Mouse (Mus musculus) hindbrain, embryonic 13.5 days (tissue): ENCODE measurements around the gene Scd4. TPM values are rescaled to one million over a fixed set of nuclear protein-coding genes. Genes with fewer than 3 reads are reported as not detected.
A peak's percentile ranks its signal among the peaks of the same experiment; 100 is the strongest.

Source experiments
- ATAC-seq: fragments of 200-750 bp; cut with Nextera tagmentation; 2 replicates; pipeline ENCODE4 v1.8.0; 2017; ENCODE audit warnings: moderate TSS enrichment; ENCODE audit not compliant: low FRiP score
- H3K27ac ChIP-seq: fragments of 300-500 bp; sonication (generic); 2 replicates; pipeline ENCODE4 v1.5.1; 2015; ENCODE audit warnings: inconsistent platforms, mild to moderate bottlenecking, moderate library complexity
- H3K27me3 ChIP-seq: fragments of 300-500 bp; sonication (generic); 2 replicates; pipeline ENCODE4 v1.6.1; 2015; ENCODE audit warnings: mild to moderate bottlenecking, inconsistent platforms
- H3K36me3 ChIP-seq: fragments of 300-500 bp; sonication (generic); 2 replicates; pipeline ENCODE4 v1.6.1; 2015; ENCODE audit warnings: mild to moderate bottlenecking, inconsistent platforms
- H3K4me1 ChIP-seq: fragments of 300-500 bp; sonication (generic); replicated peaks from 2 replicates; pipeline ENCODE4 v1.6.1; 2015; ENCODE audit warnings: inconsistent platforms
- H3K4me2 ChIP-seq: fragments of 300-500 bp; sonication (generic); 2 replicates; pipeline ENCODE4 v1.6.1; 2015; ENCODE audit warnings: inconsistent platforms, mild to moderate bottlenecking, moderate library complexity
- H3K4me3 ChIP-seq: fragments of 300-500 bp; sonication (generic); 2 replicates; pipeline ENCODE4 v1.5.1; 2015; ENCODE audit warnings: mild to moderate bottlenecking, inconsistent platforms
- H3K9ac ChIP-seq: fragments of 300-500 bp; sonication (generic); 2 replicates; pipeline ENCODE4 v1.6.1; 2015; ENCODE audit warnings: mild to moderate bottlenecking, inconsistent platforms
- H3K9me3 ChIP-seq: fragments of 300-500 bp; sonication (generic); 2 replicates; pipeline ENCODE4 v1.6.1; 2016; ENCODE audit warnings: inconsistent platforms
- WGBS: fragments of 180-500 bp; shearing (Covaris S2); methylation state at CpG from one replicate; pipeline ENCODE4 v1.1.7; 2015; 5-methylcytosine and 5-hydroxymethylcytosine counted together
- microRNA-seq: library from miRNA; unstranded; fragments of <30 nt; microRNA quantifications from one replicate; pipeline ENCODE4, GENCODE M21; 2016
- polyA plus RNA-seq: library from polyadenylated mRNA; unstranded; fragments of >200 nt; fragmentation: Nextera tagmentation; extraction: Ambion mirVana; gene quantifications from 2 replicates; pipeline ENCODE4 v1.2.1, GENCODE M21; 2015

Gene Scd4
- polyA plus RNA-seq, 1 experiment from 2014 or later = 0.19 TPM

- WGBS = 34% methylated on average over 19 of the region's 19 CpGs
- H3K9me3 ChIP-seq = no peaks in the 10 kb centered on the region
- peak overlapping the region; percentile 88 for H3K27ac ChIP-seq
- H3K4me1 ChIP-seq = peaks cover 18% of the 10 kb centered on the region
- H3K9ac ChIP-seq = peak overlapping the region; percentile 79
- ATAC-seq = 0 out of 2 replicates have a peak, but pooled peaks have one; percentile 13
- no peaks in the 10 kb centered on the region for H3K36me3 ChIP-seq
- peak overlapping the region; percentile 74 for H3K4me2 ChIP-seq
- H3K27me3 ChIP-seq = no peaks in the 10 kb centered on the region
- H3K4me3 ChIP-seq = peak overlapping the region; percentile 60
Observed at GRCm38 (mm10) chr19:44387746-44388474, 55.0 kb downstream of the Scd4 start.

- Histone ChIP-seq H3K36me3 (no peaks in the 10 kb centered on the region), H3K9ac (peak overlapping the region; percentile 79), H3K9me3 (no peaks in the 10 kb centered on the region), H3K4me3 (peak overlapping the region; percentile 60), H3K4me1 (peaks cover 18% of the 10 kb centered on the region), H3K4me2 (peak overlapping the region; percentile 74), H3K27me3 (no peaks in the 10 kb centered on the region), H3K27ac (peak overlapping the region; percentile 88)
- WGBS = 3% methylated on average over 41 of the region's 41 CpGs
- peak; percentile 98 for ATAC-seq
Observed at GRCm38 (mm10) chr19:44388475-44389428, 55.9 kb downstream of the Scd4 start.

- H3K9me3 ChIP-seq = no peaks in the 10 kb centered on the region
- H3K4me2 ChIP-seq = no peak overlapping the region
- 22% methylated on average over 1 of the region's 1 CpGs for WGBS
Observed at GRCm38 (mm10) chr19:44389507-44389906, 56.6 kb downstream of the Scd4 start.

GRCm38 (mm10) chr19:44391856-44392255 lies 59.0 kb downstream of the Scd4 start:
- WGBS = 96% methylated on average over 4 of the region's 4 CpGs
- H3K4me3 ChIP-seq = no peak overlapping the region

More at GRCm38 (mm10) chr19:44389507-44389906, 56.6 kb downstream of the Scd4 start:
- Histone ChIP-seq H3K27me3 (no peaks in the 10 kb centered on the region), H3K4me3 (no peak overlapping the region), H3K4me1 (peaks cover 18% of the 10 kb centered on the region), H3K27ac (no peak overlapping the region), H3K9ac (no peak overlapping the region), H3K36me3 (no peaks in the 10 kb centered on the region)
- ATAC-seq = no peak

GRCm38 (mm10) chr19:44392339-44393009 lies 59.6 kb downstream of the Scd4 start:
- Histone ChIP-seq H3K27ac (no peak overlapping the region), H3K27me3 (no peaks in the 10 kb centered on the region), H3K4me1 (peaks cover 18% of the 10 kb centered on the region), H3K36me3 (peaks cover 14% of the 10 kb centered on the region), H3K9ac (no peak overlapping the region), H3K9me3 (no peaks in the 10 kb centered on the region), H3K4me2 (no peak overlapping the region), H3K4me3 (no peak overlapping the region)
- WGBS = 88% methylated on average over 5 of the region's 5 CpGs
- ATAC-seq = no peak

More at GRCm38 (mm10) chr19:44391856-44392255, 59.0 kb downstream of the Scd4 start:
- Histone ChIP-seq H3K9me3 (no peaks in the 10 kb centered on the region), H3K4me1 (peaks cover 18% of the 10 kb centered on the region), H3K4me2 (no peak overlapping the region), H3K27ac (no peak overlapping the region), H3K36me3 (peaks cover 8% of the 10 kb centered on the region), H3K9ac (no peak overlapping the region), H3K27me3 (no peaks in the 10 kb centered on the region)
- no peak for ATAC-seq

GRCm38 (mm10) chr19:44393962-44394422 lies 61.1 kb downstream of the Scd4 start:
- no peak overlapping the region for H3K4me2 ChIP-seq
- H3K4me3 ChIP-seq = no peak overlapping the region
- no peaks in the 10 kb centered on the region for H3K27me3 ChIP-seq
- H3K4me1 ChIP-seq = peaks cover 5% of the 10 kb centered on the region; the same call in 1 of the 2 replicates
- no peak overlapping the region for H3K27ac ChIP-seq
- no peak overlapping the region for H3K9ac ChIP-seq
- no peaks in the 10 kb centered on the region for H3K9me3 ChIP-seq
- WGBS = 85% methylated on average over 5 of the region's 5 CpGs
- H3K36me3 ChIP-seq = peaks cover 27% of the 10 kb centered on the region
- no peak for ATAC-seq

- H3K4me2 ChIP-seq = no peak overlapping the region
- no peak overlapping the region for H3K27ac ChIP-seq
- no peaks in the 10 kb centered on the region for H3K27me3 ChIP-seq
- H3K4me1 ChIP-seq = no peaks in the 10 kb centered on the region
- peaks cover 36% of the 10 kb centered on the region for H3K36me3 ChIP-seq
- WGBS = 94% methylated on average over 7 of the region's 7 CpGs
- ATAC-seq = no peak
- H3K9ac ChIP-seq = no peak overlapping the region
- no peak overlapping the region for H3K4me3 ChIP-seq
- H3K9me3 ChIP-seq = no peaks in the 10 kb centered on the region
Observed at GRCm38 (mm10) chr19:44394972-44395371, 62.1 kb downstream of the Scd4 start.

Small RNAs within 50 kb of the gene (microRNA-seq; reads per million reads assigned to microRNA genes)
- not detected for gene Mir5114

Other genes with a start within 250 kb of the Scd4 start
- gene Chuk, start 225.6 kb upstream of the Scd4 start, polyA plus RNA-seq = 65.7 and 67.5 TPM in 2 replicates
- 31.4 and 32.3 TPM in 2 replicates for gene Cwf19l1, start 197.2 kb upstream of the Scd4 start, polyA plus RNA-seq
- 167 and 169 TPM in 2 replicates for gene Bloc1s2, start 186.6 kb upstream of the Scd4 start, polyA plus RNA-seq
- gene Pkd2l1, start 140.7 kb upstream of the Scd4 start, polyA plus RNA-seq = 0.13 and 0.34 TPM in 2 replicates
- 3.5 and 4.4 TPM in 2 replicates for gene Scd3, start 129.8 kb upstream of the Scd4 start, polyA plus RNA-seq
- gene Scd2, start 39.4 kb upstream of the Scd4 start, polyA plus RNA-seq = 246 and 249 TPM in 2 replicates
- gene Scd1, start 74.8 kb downstream of the Scd4 start, polyA plus RNA-seq = 4.2 and 4.4 TPM in 2 replicates
- gene Wnt8b, start 160.4 kb downstream of the Scd4 start, polyA plus RNA-seq = 0.43 and 0.78 TPM in 2 replicates
- 0.26 and 0.51 TPM in 2 replicates for gene Sec31b, start 212.8 kb downstream of the Scd4 start, polyA plus RNA-seq
- not detected in 2 replicates for gene Gm20538, start 219.7 kb downstream of the Scd4 start, polyA plus RNA-seq
- 592 and 624 TPM in 2 replicates for gene Ndufb8, start 222.3 kb downstream of the Scd4 start, polyA plus RNA-seq
- 29.4 and 31.0 TPM in 2 replicates for gene Hif1an, start 229.8 kb downstream of the Scd4 start, polyA plus RNA-seq